Mouse (Mus musculus) naive thymus-derived CD4-positive, alpha-beta T cell, adult 5 months (primary cell): ENCODE measurements around the gene Wdr20rt. TPM values are rescaled to one million over a fixed set of nuclear protein-coding genes. Genes with fewer than 3 reads are reported as not detected.

Experiments used
- polyA plus RNA-seq: library from polyadenylated mRNA; unstranded; fragments of 100-300 nt; shearing (Covaris generic); gene quantifications from one replicate; pipeline ENCODE4 v1.2.1, GENCODE M21; 2017

Gene Wdr20rt
- not detected for polyA plus RNA-seq

DNA sequence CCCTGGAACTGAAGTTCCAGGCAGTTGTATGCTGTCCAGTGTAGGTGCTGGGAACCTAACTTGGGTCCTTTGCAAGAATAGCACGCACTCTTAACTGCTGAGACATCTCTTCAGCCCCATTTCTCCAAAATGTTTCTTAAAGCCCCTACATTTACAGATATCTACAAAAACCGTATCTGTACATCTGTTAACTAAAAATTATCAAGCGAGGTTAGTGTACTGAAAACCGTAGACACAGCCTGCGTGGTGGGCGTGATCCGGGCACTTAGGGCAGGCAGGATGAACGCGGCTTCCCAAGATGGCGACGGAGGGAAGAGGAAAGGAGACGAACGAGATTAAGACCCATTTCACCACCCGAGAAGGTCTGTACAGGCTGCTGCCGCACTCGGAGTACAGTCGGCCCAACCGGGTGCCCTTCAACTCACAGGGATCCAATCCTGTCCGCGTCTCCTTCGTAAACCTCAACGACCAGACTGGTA is at the start of gene Wdr20rt:
TSS of gene Wdr20rt (plus strand) at position 51 of the 479 bp plus-strand sequence.

Other genes starting within 250 kb of the Wdr20rt start
- gene Prpf39, start 189.2 kb upstream of the Wdr20rt start, polyA plus RNA-seq = 109 TPM
- gene Fkbp3, start 151.5 kb upstream of the Wdr20rt start, polyA plus RNA-seq = 180 TPM
- 15.7 TPM for gene Fancm, start 149.9 kb upstream of the Wdr20rt start, polyA plus RNA-seq
- 1.0 TPM for gene Mis18bp1, start 52.9 kb upstream of the Wdr20rt start, polyA plus RNA-seq